Mouse (Mus musculus) liver, embryonic 11.5 days (tissue): ENCODE measurements around the gene Crip2. TPM values are rescaled to one million over a fixed set of nuclear protein-coding genes. Genes with fewer than 3 reads are reported as not detected.

ENCODE experiments used
- ATAC-seq: fragments of 200-750 bp; cut with Nextera tagmentation; replicated peaks from 2 replicates; pipeline ENCODE4 v1.8.0; 2017; ENCODE audit warnings: moderate number of reproducible peaks, mild to moderate bottlenecking, moderate TSS enrichment, moderate library complexity; ENCODE audit not compliant: low FRiP score
- DNase-seq: peaks from one replicate; pipeline ENCODE4 v3.0.0-alpha.2; 2017; ENCODE audit warnings: low spot score
- H3K27ac ChIP-seq: fragments of 300-500 bp; sonication (generic); 2 replicates; pipeline ENCODE4 v1.5.1; 2014; ENCODE audit warnings: mild to moderate bottlenecking, low read depth, low read length, control low read depth
- H3K27me3 ChIP-seq: fragments of 300-500 bp; sonication (generic); replicated peaks from 2 replicates; pipeline ENCODE4 v1.6.1; 2014; ENCODE audit warnings: low read length, mixed read lengths; ENCODE audit not compliant: control insufficient read depth, insufficient read depth
- H3K36me3 ChIP-seq: fragments of 300-500 bp; sonication (generic); 2 replicates; pipeline ENCODE4 v1.6.1; 2014; ENCODE audit warnings: mild to moderate bottlenecking, low read length, moderate library complexity, mixed read lengths; ENCODE audit not compliant: control insufficient read depth, insufficient read depth
- H3K4me1 ChIP-seq: fragments of 300-500 bp; sonication (generic); replicated peaks from 2 replicates; pipeline ENCODE4 v1.6.1; 2014; ENCODE audit warnings: low read length, mixed read lengths; ENCODE audit not compliant: control insufficient read depth, insufficient read depth
- H3K4me2 ChIP-seq: fragments of 300-500 bp; sonication (generic); 2 replicates; pipeline ENCODE4 v1.6.1; 2014; ENCODE audit warnings: mild to moderate bottlenecking, control low read depth, moderate library complexity
- H3K4me3 ChIP-seq: fragments of 300-500 bp; sonication (generic); 2 replicates; pipeline ENCODE4 v1.5.1; 2014; ENCODE audit warnings: low read depth, low read length, control low read depth
- H3K9ac ChIP-seq: fragments of 300-500 bp; sonication (generic); 2 replicates; pipeline ENCODE4 v1.6.1; 2014; ENCODE audit warnings: low read depth, low read length, control low read depth
- H3K9me3 ChIP-seq: fragments of 300-500 bp; sonication (generic); 2 replicates; pipeline ENCODE4 v1.6.1; 2016; ENCODE audit warnings: low read length, inconsistent platforms, mixed read lengths; ENCODE audit not compliant: control insufficient read depth
- WGBS: fragments of 180-500 bp; shearing (Covaris S2); extraction: QIAGEN DNeasy Blood & Tissue Kit; methylation state at CpG from one replicate; pipeline ENCODE4 v1.1.7; 2014; 5-methylcytosine and 5-hydroxymethylcytosine counted together
- polyA plus RNA-seq: library from polyadenylated mRNA; unstranded; fragments of >200 nt; fragmentation: Nextera tagmentation; extraction: Ambion mirVana; gene quantifications from 2 replicates; pipeline ENCODE4 v1.2.1, GENCODE M21; 2014

The Crip2 gene
- polyA plus RNA-seq, 1 experiment from 2014 or later = 86.9 TPM

- DNase-seq (no peak), ATAC-seq (no peak)
- H3K9ac ChIP-seq = no peak overlapping the region
- H3K4me1 ChIP-seq = peaks cover 35% of the 10 kb centered on the region
- no peaks in the 10 kb centered on the region for H3K36me3 ChIP-seq
- peaks cover 22% of the 10 kb centered on the region for H3K27me3 ChIP-seq
- H3K27ac ChIP-seq = no peak overlapping the region
- no peak overlapping the region for H3K4me2 ChIP-seq
- no peak overlapping the region for H3K4me3 ChIP-seq
- 74% methylated on average over 3 of the region's 3 CpGs for WGBS
- H3K9me3 ChIP-seq = no peaks in the 10 kb centered on the region
These were observed 9.9 kb downstream of the Crip2 start for GRCm38 (mm10) chr12:113149896-113150295.

- ATAC-seq = no peak
- 41% methylated on average over 4 of the region's 4 CpGs for WGBS
These were observed 10.6 kb downstream of the Crip2 start for GRCm38 (mm10) chr12:113150591-113150990.

GRCm38 (mm10) chr12:113151046-113151445 lies 11.0 kb downstream of the Crip2 start:
- Histone ChIP-seq H3K27me3 (peaks cover 22% of the 10 kb centered on the region), H3K4me3 (no peak overlapping the region), H3K4me1 (peaks cover 41% of the 10 kb centered on the region), H3K9me3 (no peaks in the 10 kb centered on the region), H3K9ac (no peak overlapping the region), H3K27ac (no peak overlapping the region), H3K4me2 (peak overlapping the region; percentile 77), H3K36me3 (no peaks in the 10 kb centered on the region)
- no peak for DNase-seq
- ATAC-seq = no peak
- 63% methylated on average over 8 of the region's 8 CpGs for WGBS

More at GRCm38 (mm10) chr12:113150591-113150990, 10.6 kb downstream of the Crip2 start:
- H3K9me3 ChIP-seq = no peaks in the 10 kb centered on the region
- H3K4me1 ChIP-seq = peaks cover 41% of the 10 kb centered on the region
- H3K9ac ChIP-seq = no peak overlapping the region
- no peak overlapping the region for H3K4me3 ChIP-seq
- no peak overlapping the region for H3K4me2 ChIP-seq
- H3K36me3 ChIP-seq = no peaks in the 10 kb centered on the region
- no peak for DNase-seq
- no peak overlapping the region for H3K27ac ChIP-seq
- peaks cover 22% of the 10 kb centered on the region for H3K27me3 ChIP-seq

- no peaks in the 10 kb centered on the region for H3K36me3 ChIP-seq
- no peaks in the 10 kb centered on the region for H3K9me3 ChIP-seq
- H3K9ac ChIP-seq = peak overlapping the region; percentile 56
- H3K4me1 ChIP-seq = peaks cover 37% of the 10 kb centered on the region
- DNase-seq (peak; percentile 66), ATAC-seq (no peak)
- WGBS = 2% methylated on average over 36 of the region's 36 CpGs
- H3K4me3 ChIP-seq = peak overlapping the region; percentile 51
- peak overlapping the region; percentile 77 for H3K4me2 ChIP-seq
- peaks cover 17% of the 10 kb centered on the region for H3K27me3 ChIP-seq
- H3K27ac ChIP-seq = no peak overlapping the region
These were observed 11.7 kb downstream of the Crip2 start for GRCm38 (mm10) chr12:113151661-113152271.

GRCm38 (mm10) chr12:113152272-113152661 lies 12.2 kb downstream of the Crip2 start:
- no peak for DNase-seq
- H3K4me3 ChIP-seq = peak overlapping the region; percentile 51
- peak overlapping the region; percentile 77 for H3K4me2 ChIP-seq
- 13% methylated on average over 19 of the region's 19 CpGs for WGBS
- H3K36me3 ChIP-seq = no peaks in the 10 kb centered on the region
- H3K9me3 ChIP-seq = no peaks in the 10 kb centered on the region
- no peak overlapping the region for H3K27ac ChIP-seq
- H3K4me1 ChIP-seq = peaks cover 40% of the 10 kb centered on the region
- peaks cover 12% of the 10 kb centered on the region for H3K27me3 ChIP-seq
- no peak for ATAC-seq
- peak overlapping the region; percentile 56 for H3K9ac ChIP-seq

- no peak overlapping the region for H3K27ac ChIP-seq
- WGBS = 79% methylated on average over 6 of the region's 6 CpGs
- peak overlapping the region; percentile 77 for H3K4me2 ChIP-seq
- H3K36me3 ChIP-seq = no peaks in the 10 kb centered on the region
- no peak for ATAC-seq
- H3K9me3 ChIP-seq = no peaks in the 10 kb centered on the region
- H3K27me3 ChIP-seq = peaks cover 4% of the 10 kb centered on the region
- H3K4me1 ChIP-seq = peaks cover 33% of the 10 kb centered on the region
- H3K9ac ChIP-seq = no peak overlapping the region
- DNase-seq = no peak
- 0 out of 2 replicates have a peak overlapping the region, but pooled peaks have one; percentile 51 for H3K4me3 ChIP-seq
These were observed 13.0 kb downstream of the Crip2 start for GRCm38 (mm10) chr12:113152991-113153525.

- Histone ChIP-seq H3K9ac (no peak overlapping the region), H3K4me2 (no peak overlapping the region), H3K36me3 (no peaks in the 10 kb centered on the region), H3K27ac (no peak overlapping the region), H3K4me3 (no peak overlapping the region), H3K4me1 (peaks cover 27% of the 10 kb centered on the region), H3K9me3 (no peaks in the 10 kb centered on the region), H3K27me3 (peaks cover 2% of the 10 kb centered on the region; the same call in 1 of the 2 replicates)
- 85% methylated on average over 7 of the region's 7 CpGs for WGBS
- no peak for ATAC-seq
- DNase-seq = no peak
These were observed 13.9 kb downstream of the Crip2 start for GRCm38 (mm10) chr12:113153971-113154370.

- Histone ChIP-seq H3K9ac (peak overlapping the region; percentile 72; the same call in 1 of the 2 replicates), H3K36me3 (no peaks in the 10 kb centered on the region), H3K9me3 (no peaks in the 10 kb centered on the region), H3K27me3 (peaks cover 2% of the 10 kb centered on the region; the same call in 1 of the 2 replicates), H3K4me1 (peaks cover 27% of the 10 kb centered on the region), H3K4me3 (peak overlapping the region; percentile 76), H3K27ac (no peak overlapping the region), H3K4me2 (peak overlapping the region; percentile 99)
- DNase-seq (no peak), ATAC-seq (no peak)
- 76% methylated on average over 6 of the region's 6 CpGs for WGBS
These were observed 14.7 kb downstream of the Crip2 start for GRCm38 (mm10) chr12:113154747-113155075.
